Mouse (Mus musculus) heart, postnatal 0 days (tissue): ENCODE data around the gene Micu1. TPM values are rescaled to one million over a fixed set of nuclear protein-coding genes. Genes with fewer than 3 reads are reported as not detected.
"Not testable (repeated sequence)": the region's sequence is repeated elsewhere in the genome, so short reads cannot be mapped to it uniquely, and the experiment has no call there.

Experiments
- ATAC-seq: fragments of 200-750 bp; cut with Nextera tagmentation; 2 replicates; pipeline ENCODE4 v1.8.0; 2017; ENCODE audit warnings: low read depth, moderate number of reproducible peaks, moderate library complexity; ENCODE audit not compliant: insufficient read depth
- DNase-seq: peaks from one replicate; pipeline ENCODE4 v3.0.0-alpha.2; 2016; ENCODE audit warnings: low spot score
- H3K27ac ChIP-seq: fragments of 300-500 bp; sonication (generic); 2 replicates; pipeline ENCODE4 v1.5.1; 2014; ENCODE audit warnings: low read depth, mild to moderate bottlenecking
- H3K27me3 ChIP-seq: fragments of 300-500 bp; sonication (generic); 2 replicates; pipeline ENCODE4 v1.6.1; 2014; ENCODE audit warnings: low read length, mixed read lengths; ENCODE audit not compliant: control insufficient read depth, insufficient read depth
- H3K36me3 ChIP-seq: fragments of 300-500 bp; sonication (generic); replicated peaks from 2 replicates; pipeline ENCODE4 v1.6.1; 2014; ENCODE audit warnings: low read length, mixed read lengths; ENCODE audit not compliant: control insufficient read depth, insufficient read depth
- H3K4me1 ChIP-seq: fragments of 300-500 bp; sonication (generic); 2 replicates; pipeline ENCODE4 v1.6.1; 2014; ENCODE audit warnings: antibody characterized with exemption; ENCODE audit not compliant: control insufficient read depth, insufficient read depth
- H3K4me2 ChIP-seq: fragments of 300-500 bp; sonication (generic); 2 replicates; pipeline ENCODE4 v1.6.1; 2014; ENCODE audit warnings: low read depth, mild to moderate bottlenecking, low read length, moderate library complexity
- H3K4me3 ChIP-seq: fragments of 300-500 bp; sonication (generic); 2 replicates; pipeline ENCODE4 v1.5.1; 2014; ENCODE audit warnings: low read depth, low read length
- H3K9ac ChIP-seq: fragments of 300-500 bp; sonication (generic); replicated peaks from 2 replicates; pipeline ENCODE4 v1.6.1; 2014; ENCODE audit warnings: low read depth, low read length, mixed read lengths
- H3K9me3 ChIP-seq: fragments of 300-500 bp; sonication (generic); replicated peaks from 2 replicates; pipeline ENCODE4 v1.6.1; 2016; ENCODE audit warnings: low read length; ENCODE audit not compliant: control insufficient read depth
- CTCF ChIP-seq: IDR thresholded peaks from 2 replicates; pipeline ENCODE4 v1.5.1; 2016; ENCODE audit warnings: antibody characterized with exemption, control low read depth, low read depth
- EP300 ChIP-seq: IDR thresholded peaks from 2 replicates; pipeline ENCODE4 v1.6.1; 2016; ENCODE audit warnings: antibody characterized with exemption, low read depth
- WGBS: fragments of 180-500 bp; shearing (Covaris S2); extraction: QIAGEN DNeasy Blood & Tissue Kit; methylation state at CpG from one replicate; pipeline ENCODE4 v1.1.7; 2014; 5-methylcytosine and 5-hydroxymethylcytosine counted together
- polyA plus RNA-seq: library from polyadenylated mRNA; unstranded; fragments of >200 nt; fragmentation: Nextera tagmentation; extraction: Ambion mirVana; gene quantifications from 2 replicates; pipeline ENCODE4 v1.2.1, GENCODE M21; 2015
- total RNA-seq: library from RNA; depleted of rRNA; stranded (reverse); fragments of >200 nt; gene quantifications from 2 replicates; pipeline ENCODE4 v1.2.3, GENCODE M21; 2014; ENCODE audit warnings: low replicate concordance

Gene Micu1
- total and polyA plus RNA-seq, 2 experiments from 2014 or later: 23.9 to 25.0 TPM

DNA sequence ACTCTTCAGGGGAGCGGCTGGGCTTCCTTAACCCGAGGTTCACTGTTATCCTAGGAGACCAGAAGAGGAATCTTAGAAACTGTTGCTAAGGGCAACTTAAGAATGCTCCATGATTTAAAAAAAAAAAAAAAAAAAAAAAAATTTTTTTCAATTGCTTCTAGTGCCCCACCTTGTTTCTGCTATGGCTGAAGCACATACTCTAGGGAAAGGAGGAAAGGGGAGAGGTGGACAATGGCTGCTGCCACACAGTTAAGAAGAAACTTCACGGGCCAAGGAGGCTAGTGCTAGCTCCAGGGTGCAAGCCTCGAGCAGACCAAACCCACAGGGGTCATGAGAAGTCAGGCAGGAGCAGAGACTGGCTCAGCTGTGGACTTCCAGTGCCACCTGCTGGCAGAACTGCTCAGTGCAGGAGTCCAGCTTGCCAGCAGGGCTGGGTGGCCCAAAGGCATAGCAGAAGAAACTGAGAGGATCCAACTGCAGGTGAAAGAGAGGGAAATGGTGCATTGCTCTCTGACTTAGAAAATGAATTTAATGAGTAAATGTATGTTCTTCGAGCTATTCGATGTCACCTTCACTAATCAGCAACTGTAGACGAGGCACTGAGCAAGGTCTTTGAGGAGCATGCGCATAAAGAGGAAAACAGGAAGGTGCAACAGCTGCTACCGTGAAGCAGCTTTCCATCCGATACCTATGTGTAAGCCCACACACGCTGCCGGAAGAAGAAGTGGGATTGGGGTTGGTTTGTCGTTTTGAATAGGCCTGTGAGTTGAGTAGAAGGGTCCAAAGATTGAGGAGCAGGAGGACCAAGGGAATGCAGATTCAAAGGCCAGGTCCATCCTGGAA is 162.8 kb downstream of the Micu1 start:
- Histone ChIP-seq H3K4me2 (no peak overlapping the region), H3K27ac (no peak overlapping the region), H3K4me3 (no peak overlapping the region), H3K27me3 (no peaks in the 10 kb centered on the region), H3K36me3 (peaks cover 12% of the 10 kb centered on the region; the same call in 1 of the 2 replicates), H3K9ac (no peak overlapping the region), H3K9me3 (no peaks in the 10 kb centered on the region), H3K4me1 (no peaks in the 10 kb centered on the region)
- TF ChIP-seq CTCF (peak; percentile 99), EP300 (no peak)
- DNase-seq (peak; percentile 77), ATAC-seq (peak; percentile 80)
- WGBS: 34% methylated on average over 13 of the region's 13 CpGs

DNA sequence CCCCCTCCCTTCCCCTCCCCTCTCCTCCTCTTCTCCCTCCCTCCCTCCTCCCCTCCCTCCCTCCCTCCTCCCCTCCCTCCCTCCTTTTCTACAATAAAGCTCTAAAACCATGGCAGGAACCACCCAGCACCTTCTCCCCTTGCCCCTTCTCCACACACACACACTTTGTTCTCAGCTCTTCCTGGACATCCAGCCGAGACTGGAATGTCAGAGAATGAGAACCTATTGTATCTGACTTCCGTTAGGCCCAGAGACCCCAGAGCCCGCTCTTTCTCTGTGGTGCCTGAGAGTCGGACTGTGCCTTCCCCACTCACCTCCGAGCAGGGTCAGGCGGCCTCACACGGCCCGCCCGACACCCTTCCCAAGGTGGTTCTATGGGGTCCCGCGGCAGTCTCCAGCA is 166.0 kb downstream of the Micu1 start:
- DNase-seq (no peak), ATAC-seq (no peak)
- H3K4me3 ChIP-seq: no peak overlapping the region
- WGBS: 59% methylated on average over 11 of the region's 11 CpGs
- H3K4me2 ChIP-seq: no peak overlapping the region
- no peak overlapping the region for H3K27ac ChIP-seq
- TF ChIP-seq EP300 (no peak), CTCF (no peak)
- no peaks in the 10 kb centered on the region for H3K27me3 ChIP-seq
- H3K36me3 ChIP-seq: peaks cover 7% of the 10 kb centered on the region; the same call in 1 of the 2 replicates
- no peak overlapping the region for H3K9ac ChIP-seq
- H3K9me3 ChIP-seq: no peaks in the 10 kb centered on the region
- H3K4me1 ChIP-seq: no peaks in the 10 kb centered on the region

DNA sequence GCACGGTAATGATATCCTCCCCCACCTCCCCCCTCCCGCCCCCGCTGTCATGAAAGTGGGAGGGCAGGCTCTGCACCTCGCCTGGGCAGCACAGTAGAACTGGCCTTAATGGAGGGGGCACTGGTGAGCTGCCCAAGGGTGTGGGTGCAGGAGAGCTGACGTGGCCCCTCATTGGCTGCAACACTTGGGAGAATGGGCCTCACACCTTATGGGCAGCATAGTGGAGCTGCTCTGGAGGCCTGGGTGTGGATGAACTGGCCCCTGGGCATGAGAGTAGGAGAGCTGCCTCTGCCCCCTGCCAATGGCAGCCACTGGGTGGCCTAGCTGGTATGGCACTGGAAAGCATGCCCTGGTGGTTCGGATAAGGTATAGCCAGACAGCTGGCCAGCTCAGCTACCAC is 167.8 kb downstream of the Micu1 start:
- 90% methylated on average over 6 of the region's 6 CpGs for WGBS
- DNase-seq (no peak), ATAC-seq (no peak)
- no peaks in the 10 kb centered on the region for H3K36me3 ChIP-seq
- TF ChIP-seq EP300 (no peak), CTCF (no peak)
- no peaks in the 10 kb centered on the region for H3K9me3 ChIP-seq
- H3K9ac ChIP-seq: no peak overlapping the region
- no peaks in the 10 kb centered on the region for H3K27me3 ChIP-seq
- no peaks in the 10 kb centered on the region for H3K4me1 ChIP-seq
- no peak overlapping the region for H3K4me2 ChIP-seq
- H3K4me3 ChIP-seq: no peak overlapping the region
- no peak overlapping the region for H3K27ac ChIP-seq

DNA sequence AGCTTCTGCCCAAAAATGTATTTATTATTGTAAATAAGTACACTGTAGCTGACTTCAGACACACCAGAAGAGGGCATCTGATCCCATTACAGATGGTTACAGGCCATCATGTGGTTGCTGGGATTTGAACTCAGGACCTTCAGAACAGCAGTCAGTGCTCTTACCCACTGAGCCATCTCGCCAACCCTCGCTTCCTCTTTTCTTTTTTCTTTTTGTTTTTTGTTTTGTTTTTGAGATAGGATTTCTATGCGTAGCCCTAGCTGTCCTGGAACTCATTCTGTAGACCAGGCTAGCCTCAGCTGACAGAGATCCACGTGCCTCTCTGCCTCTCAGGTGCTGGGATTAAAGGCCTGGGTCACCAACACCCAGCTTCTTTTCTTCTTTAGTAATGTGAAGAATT is 170.4 kb downstream of the Micu1 start:
- not testable (repeated sequence) for H3K9me3 ChIP-seq, H3K36me3 ChIP-seq, H3K27ac ChIP-seq, H3K4me3 ChIP-seq, DNase-seq, H3K27me3 ChIP-seq, H3K4me2 ChIP-seq, H3K9ac ChIP-seq, ATAC-seq, H3K4me1 ChIP-seq
- WGBS: 85% methylated on average over 4 of the region's 4 CpGs

DNA sequence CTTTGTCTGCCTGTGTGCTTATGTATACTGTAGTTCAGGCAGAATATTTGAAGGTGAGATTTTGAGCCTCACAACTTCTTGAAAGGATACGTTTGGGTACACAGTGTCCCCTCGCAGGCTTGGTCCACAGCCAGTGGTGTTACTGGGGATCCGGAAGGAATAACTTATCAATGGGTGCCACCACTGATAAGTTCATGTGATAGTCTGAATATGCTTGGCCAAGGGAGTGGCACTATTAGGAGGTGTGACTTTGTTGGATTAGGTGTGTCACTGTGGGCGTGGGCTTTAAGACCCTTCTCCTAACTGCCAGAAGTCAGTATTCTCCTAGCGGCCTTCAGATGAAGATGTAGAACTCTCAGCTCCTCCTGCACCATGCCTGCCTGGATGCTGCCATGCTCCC is 170.9 kb downstream of the Micu1 start:
- TF ChIP-seq EP300 (no peak), CTCF (no peak)
- Histone ChIP-seq H3K36me3 (no peaks in the 10 kb centered on the region), H3K4me1 (no peaks in the 10 kb centered on the region), H3K27ac (no peak overlapping the region), H3K4me2 (no peak overlapping the region), H3K4me3 (no peak overlapping the region), H3K9ac (no peak overlapping the region), H3K27me3 (no peaks in the 10 kb centered on the region), H3K9me3 (no peaks in the 10 kb centered on the region)
- ATAC-seq: no peak
- 81% methylated on average over 5 of the region's 5 CpGs for WGBS
- no peak for DNase-seq

DNA sequence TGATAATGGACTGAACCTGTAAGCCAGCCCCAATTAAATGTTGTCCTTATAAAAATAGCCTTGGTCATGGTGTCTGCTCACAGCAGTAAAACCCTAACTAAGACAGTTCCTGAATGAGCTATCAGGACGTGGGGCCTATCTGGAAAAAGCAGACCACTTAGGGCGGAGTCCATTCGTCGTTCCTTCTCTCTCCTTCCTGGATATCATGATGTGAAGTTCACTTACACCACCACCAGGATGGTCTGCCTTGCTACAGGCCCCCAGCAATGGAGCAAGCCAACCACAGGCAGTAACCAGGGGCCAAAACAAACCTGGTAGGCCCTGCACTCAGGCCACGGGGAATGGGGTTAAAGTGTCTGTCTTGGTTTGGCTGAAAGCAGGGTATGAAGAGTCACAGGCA is 171.3 kb downstream of the Micu1 start:
- H3K4me2 ChIP-seq: no peak overlapping the region
- H3K9ac ChIP-seq: no peak overlapping the region
- no peak overlapping the region for H3K27ac ChIP-seq
- H3K9me3 ChIP-seq: no peaks in the 10 kb centered on the region
- H3K36me3 ChIP-seq: no peaks in the 10 kb centered on the region
- H3K4me3 ChIP-seq: no peak overlapping the region
- no peak for ATAC-seq
- no peaks in the 10 kb centered on the region for H3K27me3 ChIP-seq
- no peaks in the 10 kb centered on the region for H3K4me1 ChIP-seq
- TF ChIP-seq CTCF (no peak), EP300 (no peak)
- 51% methylated on average over 5 of the region's 5 CpGs for WGBS
- no peak for DNase-seq
